Mouse (Mus musculus) thymus, adult 2 months (tissue): ENCODE measurements at regions not wholly inside any gene's neighbourhood (a gene's known extent, or its start where the extent isn't known, plus 50 kb on each side); places are given as distances from the start of the nearest gene placed in this dataset.

Experiments
- DNase-seq: peaks from one replicate; pipeline ENCODE4 v3.0.0; 2021
- H3K27ac ChIP-seq: fragments of 200-500 bp; 2 replicates; pipeline ENCODE4 v1.5.1; 2012; ENCODE audit warnings: low read length, control low read depth; ENCODE audit not compliant: control insufficient read depth, insufficient read depth
- H3K27me3 ChIP-seq: fragments of 200-500 bp; 2 replicates; pipeline ENCODE4 v1.6.1; 2012; ENCODE audit warnings: mild to moderate bottlenecking, low read length, moderate library complexity, mixed read lengths; ENCODE audit not compliant: control insufficient read depth, insufficient read depth
- H3K36me3 ChIP-seq: fragments of 200-500 bp; 2 replicates; pipeline ENCODE4 v1.6.1; 2012; ENCODE audit warnings: mild to moderate bottlenecking, low read length, moderate library complexity; ENCODE audit not compliant: control insufficient read depth, insufficient read depth
- H3K4me1 ChIP-seq: fragments of 200-500 bp; replicated peaks from 2 replicates; pipeline ENCODE4 v1.6.1; 2012; ENCODE audit warnings: low read length; ENCODE audit not compliant: control insufficient read depth, insufficient read depth
- H3K4me3 ChIP-seq: fragments of 200-500 bp; 2 replicates; pipeline ENCODE4 v1.5.1; 2012; ENCODE audit warnings: mild to moderate bottlenecking, low read length, control low read depth, moderate library complexity; ENCODE audit not compliant: control insufficient read depth, insufficient read depth
- CTCF ChIP-seq: fragments of 200-500 bp; IDR thresholded peaks from 2 replicates; pipeline ENCODE4 v1.5.1; 2012; ENCODE audit warnings: mild to moderate bottlenecking, control low read depth, low read length, moderate library complexity, borderline replicate concordance; ENCODE audit not compliant: control insufficient read depth, poor library complexity, insufficient read depth; ENCODE audit errors: extremely low read depth
- POLR2A ChIP-seq: fragments of 200-500 bp; IDR thresholded peaks from 2 replicates; pipeline ENCODE4 v1.6.1; 2012; ENCODE audit warnings: mild to moderate bottlenecking, low read length, control low read depth, moderate library complexity; ENCODE audit not compliant: control insufficient read depth, poor library complexity, insufficient read depth; ENCODE audit errors: extremely low read depth
- WGBS: fragments of 180-500 bp; shearing (Covaris S2); methylation state at CpG from one replicate; pipeline ENCODE4 v1.1.7; 2018; 5-methylcytosine and 5-hydroxymethylcytosine counted together

DNA sequence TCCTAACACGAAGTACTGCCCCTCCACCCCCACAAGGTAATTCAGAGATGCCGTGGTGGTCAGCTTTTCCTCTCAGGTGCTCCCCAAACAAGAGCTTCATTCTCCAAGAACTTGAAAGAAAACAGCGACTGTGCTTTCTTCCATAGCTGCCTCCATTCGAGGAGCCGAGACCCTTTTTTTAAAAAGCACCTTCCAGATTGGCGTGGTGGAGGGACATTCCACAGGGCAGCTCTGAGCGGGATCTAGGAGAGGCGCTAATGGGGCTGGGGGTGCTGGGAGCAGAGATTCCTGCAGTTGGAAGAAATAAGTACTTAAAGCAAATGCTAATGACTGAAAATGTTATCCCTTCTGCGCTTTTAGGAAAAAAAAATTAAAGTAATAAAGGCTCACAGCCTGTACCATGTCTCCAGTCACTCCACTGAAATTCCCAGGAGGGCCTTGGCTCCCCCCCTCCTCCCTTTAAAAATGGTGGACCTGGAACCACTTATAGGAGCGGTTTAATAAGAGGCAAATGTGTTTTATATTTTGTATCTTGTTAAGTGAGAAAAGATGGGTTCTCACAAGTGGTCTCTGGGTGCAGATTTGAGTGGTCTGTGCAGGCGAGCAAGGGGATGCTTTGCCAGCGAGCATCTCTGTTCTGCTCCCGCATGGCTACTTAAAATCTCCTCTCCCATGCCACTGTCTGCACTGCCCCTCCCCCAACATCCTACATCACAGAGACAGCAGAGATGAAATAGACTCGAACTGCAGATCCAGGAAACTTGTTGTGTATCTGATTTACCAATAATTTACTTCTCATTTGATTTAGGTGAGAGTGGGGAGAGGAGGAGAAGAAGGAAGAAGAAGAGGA is 77.4 kb upstream of the Zfhx3 start:
- TF ChIP-seq CTCF (no peak), POLR2A (no peak)
- no peak for DNase-seq
- no peaks in the 10 kb centered on the region for H3K27me3 ChIP-seq
- H3K27ac ChIP-seq: no peak overlapping the region
- 77% methylated on average over 14 of the region's 14 CpGs for WGBS
- H3K36me3 ChIP-seq: no peaks in the 10 kb centered on the region
- H3K4me1 ChIP-seq: no peaks in the 10 kb centered on the region
- H3K4me3 ChIP-seq: no peak overlapping the region

DNA sequence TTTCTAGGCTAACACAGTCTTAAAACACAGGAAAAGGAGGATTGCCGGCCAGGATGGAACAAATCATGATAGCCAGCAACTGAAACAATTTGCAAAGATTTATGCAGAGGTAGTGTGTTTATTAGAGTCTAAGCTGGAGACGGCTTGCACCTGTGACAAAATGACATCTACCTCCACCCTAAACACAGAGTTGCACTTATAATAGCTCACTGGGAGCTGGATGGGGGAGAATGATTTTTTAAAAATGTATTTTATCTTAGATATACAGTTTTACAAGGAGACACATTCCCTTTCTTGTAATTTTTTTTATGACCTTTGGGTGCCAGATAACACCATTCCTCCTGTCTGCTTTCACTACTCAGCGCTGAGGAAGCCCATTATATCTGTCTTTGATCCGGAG is 76.7 kb upstream of the Zfhx3 start:
- Histone ChIP-seq H3K4me3 (no peak overlapping the region), H3K27me3 (no peaks in the 10 kb centered on the region), H3K4me1 (no peaks in the 10 kb centered on the region), H3K36me3 (no peaks in the 10 kb centered on the region), H3K27ac (no peak overlapping the region)
- 79% methylated on average over 4 of the region's 4 CpGs for WGBS
- no peak for TF ChIP-seq CTCF
- TF ChIP-seq POLR2A: no peak
- no peak for DNase-seq

DNA sequence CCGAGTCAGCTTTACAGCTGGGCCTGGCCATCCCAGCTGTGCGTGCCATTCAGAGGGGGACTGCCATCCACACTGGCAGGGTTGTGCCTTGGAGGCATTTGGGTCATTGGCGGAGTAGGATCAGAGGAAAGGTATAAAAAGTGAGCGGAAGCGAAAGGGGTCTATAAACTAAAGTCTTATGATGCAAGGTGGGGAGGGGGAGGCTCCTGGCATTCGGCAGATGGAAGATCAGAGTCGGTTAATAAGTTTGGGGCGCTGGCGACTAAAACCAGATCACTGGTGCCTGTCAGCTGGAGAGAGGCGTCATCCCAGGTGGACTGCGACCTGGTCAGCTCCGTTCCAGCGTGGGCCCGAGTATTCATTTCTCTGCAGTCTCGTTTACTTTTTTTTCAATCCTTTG is 70.7 kb upstream of the Zfhx3 start:
- no peak overlapping the region for H3K4me3 ChIP-seq
- 86% methylated on average over 15 of the region's 15 CpGs for WGBS
- H3K4me1 ChIP-seq: no peaks in the 10 kb centered on the region
- H3K36me3 ChIP-seq: no peaks in the 10 kb centered on the region
- DNase-seq: no peak
- no peak overlapping the region for H3K27ac ChIP-seq
- no peaks in the 10 kb centered on the region for H3K27me3 ChIP-seq
- TF ChIP-seq POLR2A (no peak), CTCF (no peak)

DNA sequence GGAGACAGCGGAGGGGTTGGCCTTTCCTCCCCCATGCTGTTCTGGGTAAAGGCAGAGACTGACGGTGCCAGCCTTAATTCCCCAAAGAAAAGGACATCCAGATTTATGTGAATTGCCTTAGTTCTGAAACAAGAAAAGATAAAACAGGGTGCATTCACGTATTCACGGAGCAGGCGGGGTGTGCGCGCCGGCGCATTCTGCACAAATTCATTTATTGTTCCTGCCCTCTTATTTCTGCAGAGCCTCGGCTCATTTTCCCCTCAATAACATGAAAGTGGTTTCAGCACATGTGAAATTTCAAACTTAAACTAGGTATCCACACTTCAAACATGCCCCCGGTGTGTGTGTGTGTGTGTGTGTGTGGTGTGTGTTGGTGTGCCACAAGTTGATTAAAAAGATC is 70.3 kb upstream of the Zfhx3 start:
- 90% methylated on average over 11 of the region's 11 CpGs for WGBS
- no peak for DNase-seq
- Histone ChIP-seq H3K27me3 (no peaks in the 10 kb centered on the region), H3K4me3 (no peak overlapping the region), H3K4me1 (no peaks in the 10 kb centered on the region), H3K36me3 (no peaks in the 10 kb centered on the region), H3K27ac (no peak overlapping the region)
- TF ChIP-seq POLR2A (no peak), CTCF (no peak)

DNA sequence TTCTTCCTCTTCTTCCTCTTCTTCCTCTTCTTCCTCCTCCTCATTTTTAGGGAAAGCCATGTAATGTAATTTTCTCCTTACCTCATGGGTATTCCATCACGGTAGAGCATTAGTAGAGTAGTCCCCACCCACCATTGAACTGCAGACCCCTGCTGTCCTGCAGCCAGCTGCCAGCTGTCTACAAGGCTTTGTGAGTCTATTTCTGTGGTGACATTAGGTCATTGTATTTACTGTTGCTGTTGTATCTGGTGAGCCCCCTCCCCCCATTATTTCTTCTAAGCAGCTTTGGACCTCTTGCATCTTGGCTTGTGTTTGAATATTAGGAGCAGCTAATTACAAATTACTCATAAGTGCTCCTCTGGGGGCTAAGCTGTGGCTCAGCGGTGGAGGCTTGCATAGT is 66.0 kb upstream of the Zfhx3 start:
- DNase-seq: no peak
- no peak overlapping the region for H3K4me3 ChIP-seq
- no peak for TF ChIP-seq CTCF
- no peak overlapping the region for H3K27ac ChIP-seq
- H3K36me3 ChIP-seq: no peaks in the 10 kb centered on the region
- no peaks in the 10 kb centered on the region for H3K4me1 ChIP-seq
- WGBS: 82% methylated on average over 2 of the region's 2 CpGs
- no peaks in the 10 kb centered on the region for H3K27me3 ChIP-seq

DNA sequence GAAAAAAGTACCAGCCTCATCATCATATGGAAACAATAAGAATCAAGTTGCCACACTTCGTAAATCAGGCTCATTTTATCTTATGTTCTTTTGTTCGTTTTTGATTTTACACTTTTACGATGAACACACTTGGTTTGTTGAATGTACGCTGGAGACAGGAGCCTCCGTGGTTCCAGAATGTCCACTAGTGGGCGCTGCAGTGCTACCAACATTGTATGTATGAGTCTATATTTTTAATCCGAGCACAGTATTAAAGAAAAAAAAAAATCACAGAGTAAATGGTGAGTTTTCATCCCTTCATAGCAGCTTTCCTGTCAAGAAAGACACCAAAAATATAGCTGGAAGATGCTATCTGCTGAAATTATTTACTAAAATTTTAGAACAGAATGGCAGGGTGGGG is 60.6 kb upstream of the Zfhx3 start:
- WGBS: 17% methylated on average over 7 of the region's 7 CpGs
- TF ChIP-seq CTCF (no peak), POLR2A (no peak)
- peak; percentile 21 for DNase-seq
- Histone ChIP-seq H3K27me3 (no peaks in the 10 kb centered on the region), H3K4me1 (no peaks in the 10 kb centered on the region), H3K27ac (no peak overlapping the region), H3K36me3 (no peaks in the 10 kb centered on the region), H3K4me3 (no peak overlapping the region)

DNA sequence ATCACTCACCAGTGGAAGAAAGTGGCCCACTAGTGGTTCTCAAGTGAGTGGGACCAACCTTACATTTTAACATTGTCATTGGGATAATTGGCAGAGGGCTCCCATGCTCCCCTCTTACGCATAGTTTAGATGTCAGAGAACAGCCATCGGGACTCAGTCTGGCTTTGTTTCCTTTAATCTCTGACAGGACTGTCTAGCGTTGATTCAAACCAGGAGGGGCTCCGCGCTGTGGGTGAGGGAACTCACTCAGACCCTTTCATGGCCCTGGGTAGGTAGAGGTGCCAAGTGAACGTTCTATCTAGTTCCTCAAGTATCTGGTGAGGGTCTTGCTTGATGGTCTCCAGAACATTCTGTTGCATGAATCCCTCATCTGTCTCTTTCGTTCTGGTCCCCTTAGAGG is 56.9 kb upstream of the Zfhx3 start:
- TF ChIP-seq CTCF: no peak
- no peak for TF ChIP-seq POLR2A
- Histone ChIP-seq H3K27me3 (no peaks in the 10 kb centered on the region), H3K27ac (no peak overlapping the region), H3K4me1 (no peaks in the 10 kb centered on the region), H3K36me3 (no peaks in the 10 kb centered on the region), H3K4me3 (no peak overlapping the region)
- 80% methylated on average over 7 of the region's 7 CpGs for WGBS
- no peak for DNase-seq

DNA sequence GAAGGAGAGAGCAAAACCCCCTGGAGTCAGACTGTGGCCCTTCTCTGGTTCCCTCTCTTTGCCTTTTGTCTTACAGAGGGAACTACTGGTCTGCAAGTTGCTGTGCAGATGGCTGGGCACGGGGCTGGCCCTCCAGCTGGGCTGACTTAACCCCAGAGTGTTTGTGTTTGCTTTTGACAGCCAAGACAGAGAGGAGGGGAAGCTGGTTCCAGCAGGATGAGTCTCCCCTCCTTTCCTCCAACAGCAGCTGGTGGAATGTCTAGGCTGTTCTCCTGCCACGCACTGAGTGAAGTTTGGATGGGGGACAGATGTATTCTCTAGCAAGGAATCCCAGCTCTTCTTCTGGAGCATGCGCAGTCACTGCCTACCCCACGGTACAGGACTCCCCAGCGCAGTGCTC is 56.5 kb upstream of the Zfhx3 start:
- Histone ChIP-seq H3K27me3 (no peaks in the 10 kb centered on the region), H3K4me3 (no peak overlapping the region), H3K27ac (no peak overlapping the region), H3K4me1 (no peaks in the 10 kb centered on the region), H3K36me3 (no peaks in the 10 kb centered on the region)
- 82% methylated on average over 5 of the region's 5 CpGs for WGBS
- no peak for DNase-seq
- TF ChIP-seq CTCF: no peak
